Mouse (Mus musculus): ENCODE data around the gene Myo18a. TPM values are rescaled to one million over a fixed set of nuclear protein-coding genes. Genes with fewer than 3 reads are reported as not detected.

The Myo18a gene
- polyA plus RNA-seq, 1 experiment from 2014 or later, result 31.2 TPM

DNA sequence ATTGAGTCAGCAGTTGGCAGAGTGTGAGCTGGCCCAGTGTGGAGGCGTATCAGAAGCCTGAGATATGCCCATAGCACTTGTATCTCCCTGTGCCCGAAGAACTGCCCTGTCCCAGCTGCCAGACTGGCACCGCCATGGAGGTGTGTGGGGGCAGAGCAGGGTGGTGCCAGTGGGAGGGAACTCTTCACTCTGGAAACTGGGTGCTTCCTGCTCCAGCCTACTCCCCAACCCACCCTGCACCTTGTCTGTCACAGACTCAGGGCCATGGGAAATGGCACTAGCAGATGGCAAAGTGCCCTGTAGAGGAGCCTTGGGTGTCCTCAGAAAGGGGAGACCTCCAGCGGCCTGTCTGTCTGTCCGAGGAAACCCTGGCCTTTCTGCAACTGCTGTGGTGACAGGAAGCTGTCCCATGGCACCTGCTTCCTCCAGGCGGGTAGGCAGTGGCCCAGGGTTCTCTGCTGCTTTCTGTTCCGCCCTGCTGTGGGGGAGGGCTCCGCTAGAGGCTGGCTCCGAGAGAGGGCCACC, 39.4 kb downstream of the Myo18a start:
- WGBS, result 72% methylated on average over 9 of the region's 9 CpGs
- Histone ChIP-seq H3K36me3 (ENCODE audit: control insufficient read depth, insufficient read depth, low read length) (no peaks in the 10 kb centered on the region), H3K9ac (ENCODE audit: low read depth, low read length) (no peak overlapping the region), H3K9me3 (ENCODE audit: control insufficient read depth, low read length) (no peaks in the 10 kb centered on the region), H3K4me2 (ENCODE audit: low read depth, low read length) (no peak overlapping the region), H3K4me3 (ENCODE audit: low read length) (no peak overlapping the region), H3K27me3 (replicated peaks; ENCODE audit: control insufficient read depth, insufficient read depth, low read length) (no peaks in the 10 kb centered on the region), H3K27ac (ENCODE audit: low read length) (no peak overlapping the region), H3K4me1 (ENCODE audit: control insufficient read depth, insufficient read depth, low read length) (peaks cover 21% of the 10 kb centered on the region)
- ATAC-seq, result no peak

GRCm38 (mm10) chr11:77806218-77806617, 43.2 kb downstream of the Myo18a start:
- H3K36me3 ChIP-seq (ENCODE audit: control insufficient read depth, insufficient read depth, low read length), result no peaks in the 10 kb centered on the region
- no peaks in the 10 kb centered on the region for H3K27me3 ChIP-seq (replicated peaks; ENCODE audit: control insufficient read depth, insufficient read depth, low read length)
- H3K4me1 ChIP-seq (ENCODE audit: control insufficient read depth, insufficient read depth, low read length), result peaks cover 10% of the 10 kb centered on the region
- H3K9ac ChIP-seq (ENCODE audit: low read depth, low read length), result no peak overlapping the region
- no peaks in the 10 kb centered on the region for H3K9me3 ChIP-seq (ENCODE audit: control insufficient read depth, low read length)
- ATAC-seq, result no peak
- H3K4me2 ChIP-seq (ENCODE audit: low read depth, low read length), result no peak overlapping the region
- H3K4me3 ChIP-seq (ENCODE audit: low read length), result no peak overlapping the region
- 27% methylated on average over 2 of the region's 2 CpGs for WGBS
- H3K27ac ChIP-seq (ENCODE audit: low read length), result no peak overlapping the region

- no peaks in the 10 kb centered on the region for H3K27me3 ChIP-seq (replicated peaks; ENCODE audit: control insufficient read depth, insufficient read depth, low read length)
- no peak overlapping the region for H3K4me2 ChIP-seq (ENCODE audit: low read depth, low read length)
- H3K36me3 ChIP-seq (ENCODE audit: control insufficient read depth, insufficient read depth, low read length), result no peaks in the 10 kb centered on the region
- no peak for ATAC-seq
- no peak overlapping the region for H3K9ac ChIP-seq (ENCODE audit: low read depth, low read length)
- no peak overlapping the region for H3K27ac ChIP-seq (ENCODE audit: low read length)
- peaks cover 3% of the 10 kb centered on the region; the same call in 1 of the 2 replicates for H3K4me1 ChIP-seq (ENCODE audit: control insufficient read depth, insufficient read depth, low read length)
- no peak overlapping the region for H3K4me3 ChIP-seq (ENCODE audit: low read length)
- 85% methylated on average over 6 of the region's 6 CpGs for WGBS
- no peaks in the 10 kb centered on the region for H3K9me3 ChIP-seq (ENCODE audit: control insufficient read depth, low read length)
These were observed 43.8 kb downstream of the Myo18a start for GRCm38 (mm10) chr11:77806855-77807254.

DNA sequence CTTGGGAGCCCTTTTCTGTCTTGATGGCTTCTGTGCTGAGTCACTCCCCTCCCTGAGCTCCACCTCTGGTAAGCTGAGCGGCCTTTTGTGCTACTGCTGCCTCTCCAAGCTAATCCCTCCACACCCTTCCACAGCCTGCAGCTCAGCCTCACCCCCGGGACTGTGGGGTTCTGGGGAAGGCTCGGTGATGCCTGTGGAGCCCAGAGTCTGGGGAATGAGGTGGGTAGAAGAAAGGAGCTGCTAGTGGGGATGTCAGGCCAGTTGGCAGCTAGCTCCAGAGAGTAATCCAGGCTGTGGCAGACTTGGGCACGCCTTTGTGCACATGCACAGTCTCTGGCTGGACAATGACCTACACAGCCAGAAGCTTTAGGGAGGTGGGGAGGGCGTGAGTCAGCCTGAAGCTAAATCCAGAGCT, 45.0 kb downstream of the Myo18a start:
- no peak overlapping the region for H3K9ac ChIP-seq (ENCODE audit: low read depth, low read length)
- no peaks in the 10 kb centered on the region for H3K9me3 ChIP-seq (ENCODE audit: control insufficient read depth, low read length)
- no peaks in the 10 kb centered on the region for H3K4me1 ChIP-seq (ENCODE audit: control insufficient read depth, insufficient read depth, low read length)
- ATAC-seq, result 0 out of 2 replicates have a peak, but pooled peaks have one; percentile 18
- no peaks in the 10 kb centered on the region for H3K36me3 ChIP-seq (ENCODE audit: control insufficient read depth, insufficient read depth, low read length)
- no peaks in the 10 kb centered on the region for H3K27me3 ChIP-seq (replicated peaks; ENCODE audit: control insufficient read depth, insufficient read depth, low read length)
- 48% methylated on average over 5 of the region's 5 CpGs for WGBS
- H3K4me2 ChIP-seq (ENCODE audit: low read depth, low read length), result no peak overlapping the region
- H3K27ac ChIP-seq (ENCODE audit: low read length), result no peak overlapping the region
- no peak overlapping the region for H3K4me3 ChIP-seq (ENCODE audit: low read length)

GRCm38 (mm10) chr11:77809215-77809614, 46.2 kb downstream of the Myo18a start:
- Histone ChIP-seq H3K9me3 (ENCODE audit: control insufficient read depth, low read length) (no peaks in the 10 kb centered on the region), H3K9ac (ENCODE audit: low read depth, low read length) (no peak overlapping the region), H3K36me3 (ENCODE audit: control insufficient read depth, insufficient read depth, low read length) (no peaks in the 10 kb centered on the region), H3K27me3 (replicated peaks; ENCODE audit: control insufficient read depth, insufficient read depth, low read length) (no peaks in the 10 kb centered on the region), H3K4me1 (ENCODE audit: control insufficient read depth, insufficient read depth, low read length) (no peaks in the 10 kb centered on the region), H3K27ac (ENCODE audit: low read length) (no peak overlapping the region), H3K4me3 (ENCODE audit: low read length) (no peak overlapping the region), H3K4me2 (ENCODE audit: low read depth, low read length) (no peak overlapping the region)
- WGBS, result 79% methylated on average over 4 of the region's 4 CpGs
- ATAC-seq, result no peak

DNA sequence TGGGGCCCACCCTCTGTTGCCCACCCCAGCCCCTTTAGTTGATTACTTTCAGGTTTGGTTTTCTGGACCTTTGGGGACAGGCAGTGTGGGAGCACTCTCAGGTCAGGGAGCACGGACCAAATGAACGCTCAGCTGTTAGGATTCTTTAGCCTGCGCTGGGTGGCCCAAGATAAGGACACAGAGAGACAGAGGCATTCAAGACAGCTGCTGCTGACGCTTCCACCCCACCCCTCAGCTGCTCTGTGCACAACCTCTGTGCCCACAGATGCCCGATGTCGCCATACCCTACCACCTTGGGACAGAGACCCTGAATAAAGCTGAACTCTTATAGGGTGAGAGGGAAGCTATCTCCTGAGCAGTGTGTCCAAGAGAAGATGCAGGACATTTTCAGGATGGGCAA, 47.0 kb downstream of the Myo18a start:
- H3K27me3 ChIP-seq (replicated peaks; ENCODE audit: control insufficient read depth, insufficient read depth, low read length), result no peaks in the 10 kb centered on the region
- no peaks in the 10 kb centered on the region for H3K36me3 ChIP-seq (ENCODE audit: control insufficient read depth, insufficient read depth, low read length)
- ATAC-seq, result no peak
- no peak overlapping the region for H3K4me2 ChIP-seq (ENCODE audit: low read depth, low read length)
- H3K4me1 ChIP-seq (ENCODE audit: control insufficient read depth, insufficient read depth, low read length), result no peaks in the 10 kb centered on the region
- WGBS, result 86% methylated on average over 6 of the region's 6 CpGs
- no peak overlapping the region for H3K27ac ChIP-seq (ENCODE audit: low read length)
- no peak overlapping the region for H3K4me3 ChIP-seq (ENCODE audit: low read length)
- no peaks in the 10 kb centered on the region for H3K9me3 ChIP-seq (ENCODE audit: control insufficient read depth, low read length)
- H3K9ac ChIP-seq (ENCODE audit: low read depth, low read length), result no peak overlapping the region

DNA sequence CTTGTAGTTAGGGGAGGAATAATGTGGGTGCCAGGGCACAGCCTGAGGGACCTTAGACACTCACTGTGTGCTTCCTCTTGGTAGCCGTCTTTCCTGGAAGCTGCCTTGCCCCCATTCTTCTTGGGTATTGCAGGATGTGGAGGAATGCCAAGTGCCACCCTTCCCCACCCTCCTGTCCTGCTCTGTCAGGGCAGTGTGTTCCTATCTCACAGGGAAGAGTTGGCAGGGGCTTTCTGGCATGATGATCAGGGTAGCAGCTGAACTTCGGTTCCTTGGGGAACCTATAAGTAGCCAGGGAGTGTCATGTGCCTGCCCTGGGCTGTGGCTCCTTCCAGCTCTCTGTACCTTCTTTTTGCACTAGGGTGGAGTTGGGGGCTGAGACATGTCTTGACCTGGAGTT, 50.9 kb downstream of the Myo18a start:
- Histone ChIP-seq H3K4me1 (ENCODE audit: control insufficient read depth, insufficient read depth, low read length) (no peaks in the 10 kb centered on the region), H3K9ac (ENCODE audit: low read depth, low read length) (no peak overlapping the region), H3K4me3 (ENCODE audit: low read length) (no peak overlapping the region), H3K27me3 (replicated peaks; ENCODE audit: control insufficient read depth, insufficient read depth, low read length) (no peaks in the 10 kb centered on the region), H3K4me2 (ENCODE audit: low read depth, low read length) (no peak overlapping the region), H3K36me3 (ENCODE audit: control insufficient read depth, insufficient read depth, low read length) (0 out of 2 replicates have a peak, but pooled peaks cover 7% of the 10 kb centered on the region), H3K27ac (ENCODE audit: low read length) (no peak overlapping the region), H3K9me3 (ENCODE audit: control insufficient read depth, low read length) (no peaks in the 10 kb centered on the region)
- ATAC-seq, result no peak
- 72% methylated on average over 2 of the region's 2 CpGs for WGBS

- WGBS, result 29% methylated on average over 3 of the region's 3 CpGs
- no peaks in the 10 kb centered on the region for H3K4me1 ChIP-seq (ENCODE audit: control insufficient read depth, insufficient read depth, low read length)
- H3K4me2 ChIP-seq (ENCODE audit: low read depth, low read length), result no peak overlapping the region
- peak; percentile 49; the same call in 1 of the 2 replicates for ATAC-seq
- no peak overlapping the region for H3K4me3 ChIP-seq (ENCODE audit: low read length)
- H3K27me3 ChIP-seq (replicated peaks; ENCODE audit: control insufficient read depth, insufficient read depth, low read length), result no peaks in the 10 kb centered on the region
- H3K9me3 ChIP-seq (ENCODE audit: control insufficient read depth, low read length), result no peaks in the 10 kb centered on the region
- H3K9ac ChIP-seq (ENCODE audit: low read depth, low read length), result no peak overlapping the region
- H3K27ac ChIP-seq (ENCODE audit: low read length), result no peak overlapping the region
- H3K36me3 ChIP-seq (ENCODE audit: control insufficient read depth, insufficient read depth, low read length), result 0 out of 2 replicates have a peak, but pooled peaks cover 7% of the 10 kb centered on the region
These were observed 53.0 kb downstream of the Myo18a start for GRCm38 (mm10) chr11:77816003-77816402.

GRCm38 (mm10) chr11:77821648-77822047, 58.6 kb downstream of the Myo18a start:
- H3K27ac ChIP-seq (ENCODE audit: low read length), result no peak overlapping the region
- no peak overlapping the region for H3K4me2 ChIP-seq (ENCODE audit: low read depth, low read length)
- H3K9me3 ChIP-seq (ENCODE audit: control insufficient read depth, low read length), result no peaks in the 10 kb centered on the region
- H3K36me3 ChIP-seq (ENCODE audit: control insufficient read depth, insufficient read depth, low read length), result peaks cover 20% of the 10 kb centered on the region; the same call in 1 of the 2 replicates
- no peak overlapping the region for H3K9ac ChIP-seq (ENCODE audit: low read depth, low read length)
- 22% methylated on average over 8 of the region's 8 CpGs for WGBS
- H3K4me1 ChIP-seq (ENCODE audit: control insufficient read depth, insufficient read depth, low read length), result no peaks in the 10 kb centered on the region
- no peaks in the 10 kb centered on the region for H3K27me3 ChIP-seq (replicated peaks; ENCODE audit: control insufficient read depth, insufficient read depth, low read length)
- no peak overlapping the region for H3K4me3 ChIP-seq (ENCODE audit: low read length)
- no peak; the same call in 1 of the 2 replicates for ATAC-seq

DNA sequence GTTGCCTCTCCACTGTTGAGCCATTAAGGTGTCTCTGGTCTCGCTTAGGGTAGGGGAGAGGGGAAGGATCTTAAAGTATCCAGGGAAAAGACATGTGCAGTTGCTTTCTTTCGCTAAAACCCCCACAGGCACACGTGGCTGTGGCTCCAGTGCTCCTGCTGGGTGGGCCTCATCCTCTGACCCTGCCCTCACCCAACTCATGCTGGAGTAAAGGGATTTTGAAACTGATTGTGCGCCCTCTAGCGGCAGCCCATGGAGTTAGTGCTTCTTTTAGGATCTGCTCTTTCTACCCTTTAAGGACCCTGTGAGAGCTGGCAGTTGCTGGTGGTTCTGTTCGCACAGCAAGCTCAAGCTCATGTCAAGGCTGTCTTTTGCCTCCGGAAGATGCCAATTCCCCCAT, 59.7 kb downstream of the Myo18a start:
- no peak overlapping the region for H3K4me3 ChIP-seq (ENCODE audit: low read length)
- peaks cover 22% of the 10 kb centered on the region for H3K36me3 ChIP-seq (ENCODE audit: control insufficient read depth, insufficient read depth, low read length)
- no peaks in the 10 kb centered on the region for H3K27me3 ChIP-seq (replicated peaks; ENCODE audit: control insufficient read depth, insufficient read depth, low read length)
- peaks cover 4% of the 10 kb centered on the region; the same call in 1 of the 2 replicates for H3K4me1 ChIP-seq (ENCODE audit: control insufficient read depth, insufficient read depth, low read length)
- WGBS, result 22% methylated on average over 7 of the region's 7 CpGs
- H3K4me2 ChIP-seq (ENCODE audit: low read depth, low read length), result no peak overlapping the region
- H3K27ac ChIP-seq (ENCODE audit: low read length), result no peak overlapping the region
- no peaks in the 10 kb centered on the region for H3K9me3 ChIP-seq (ENCODE audit: control insufficient read depth, low read length)
- no peak for ATAC-seq
- no peak overlapping the region for H3K9ac ChIP-seq (ENCODE audit: low read depth, low read length)

Measured in intestine, embryonic 16.5 days (tissue).